Mouse (Mus musculus) MN1 (cell line): ENCODE measurements around the gene Lce1b.
"Not testable (repeated sequence)": the region's sequence is repeated elsewhere in the genome, so short reads cannot be mapped to it uniquely, and the experiment has no call there.

Experiments
- DNase-seq: peaks from one replicate; pipeline ENCODE4 v3.0.0-alpha.2; 2016; ENCODE audit warnings: low spot score

Gene Lce1b

GRCm38 (mm10) chr3:92656826-92657225, at the start of gene Lce1b:
Gene Lce1b (minus strand): TSS chr3:92656926.
- no peak for DNase-seq

GRCm38 (mm10) chr3:92694613-92695012, 37.9 kb upstream of the Lce1b start:
- DNase-seq = no peak

GRCm38 (mm10) chr3:92691688-92692087, 35.0 kb upstream of the Lce1b start:
- no peak for DNase-seq

- not testable (repeated sequence) for DNase-seq
Measured at GRCm38 (mm10) chr3:92689154-92689553, 32.4 kb upstream of the Lce1b start.

GRCm38 (mm10) chr3:92687110-92687509, 30.4 kb upstream of the Lce1b start, which contains the start of gene Lce1d:
Gene Lce1d (minus strand): TSS chr3:92687210.
- no peak for DNase-seq

GRCm38 (mm10) chr3:92678947-92679346, 22.2 kb upstream of the Lce1b start, which contains the start of gene Lce1c:
Gene Lce1c (plus strand): TSS chr3:92679247.
- no peak for DNase-seq

GRCm38 (mm10) chr3:92670215-92670614, 13.5 kb upstream of the Lce1b start, which contains the start of gene Lce1a2:
Gene Lce1a2 (minus strand): TSS chr3:92670315.
- no peak for DNase-seq

- no peak for DNase-seq
Measured at GRCm38 (mm10) chr3:92648207-92648606, 8.5 kb downstream of the Lce1b start, which contains the start of gene Lce1a1. Gene Lce1a1 (minus strand): TSS chr3:92648307.

- DNase-seq = no peak
Measured at GRCm38 (mm10) chr3:92639854-92640253, 16.9 kb downstream of the Lce1b start.

- DNase-seq = no peak
Measured at GRCm38 (mm10) chr3:92638653-92638991, 18.1 kb downstream of the Lce1b start.

GRCm38 (mm10) chr3:92637745-92638652, 18.7 kb downstream of the Lce1b start:
- no peak for DNase-seq

- no peak for DNase-seq
Measured at GRCm38 (mm10) chr3:92621560-92621959, 35.2 kb downstream of the Lce1b start, which contains the start of gene Lce6a. Gene Lce6a (minus strand): TSS chr3:92621660.

GRCm38 (mm10) chr3:92609804-92610203, 46.9 kb downstream of the Lce1b start:
- no peak for DNase-seq

- DNase-seq = no peak
Measured at GRCm38 (mm10) chr3:92607392-92607791, 49.3 kb downstream of the Lce1b start, which contains the start of gene 2210017I01Rik. Gene 2210017I01Rik (minus strand): TSS chr3:92607492.
